Mouse (Mus musculus) monocyte, adult 5-6 weeks (primary cell): Measurements from ENCODE around the gene Mmp9. TPM values are rescaled to one million over a fixed set of nuclear protein-coding genes. Genes with fewer than 3 reads are reported as not detected.

Source experiments
- ATAC-seq: fragments of 153-309, 156-312 bp; replicated peaks from 2 replicates; pipeline ENCODE4 v1.8.0; 2017; ENCODE audit warnings: mild to moderate bottlenecking; ENCODE audit not compliant: low TSS enrichment, insufficient number of reproducible peaks, severe bottlenecking, poor library complexity, low FRiP score
- total RNA-seq: library from RNA; stranded (forward); fragments of 200-1000, 200-491, 200-594 nt; gene quantifications from 3 replicates; pipeline ENCODE4 v1.2.3, GENCODE M21; 2017

Mmp9 gene
- 1.7 to 19.4 TPM (median 15.0 TPM) in 3 replicates for total RNA-seq

GRCm38 (mm10) chr2:164940140-164940830 lies at the start of gene Mmp9:
Gene Mmp9, plus strand, starts transcription at chr2:164940780.
- no peak for ATAC-seq

- ATAC-seq: no peak
Measured at GRCm38 (mm10) chr2:164891056-164891834, 49.3 kb upstream of the Mmp9 start.

GRCm38 (mm10) chr2:164891908-164892695 lies 48.5 kb upstream of the Mmp9 start:
- no peak for ATAC-seq

GRCm38 (mm10) chr2:164892696-164893216 lies 47.8 kb upstream of the Mmp9 start:
- ATAC-seq: no peak

GRCm38 (mm10) chr2:164894048-164894447 lies 46.5 kb upstream of the Mmp9 start:
- ATAC-seq: no peak

GRCm38 (mm10) chr2:164894644-164895043 lies 45.9 kb upstream of the Mmp9 start:
- ATAC-seq: no peak

GRCm38 (mm10) chr2:164895885-164896284 lies 44.7 kb upstream of the Mmp9 start:
- no peak for ATAC-seq

GRCm38 (mm10) chr2:164898008-164898407 lies 42.6 kb upstream of the Mmp9 start:
- ATAC-seq: no peak

- no peak for ATAC-seq
Measured at GRCm38 (mm10) chr2:164899034-164899433, 41.5 kb upstream of the Mmp9 start.

- ATAC-seq: no peak
Measured at GRCm38 (mm10) chr2:164899723-164900459, 40.7 kb upstream of the Mmp9 start.

GRCm38 (mm10) chr2:164901380-164901779 lies 39.2 kb upstream of the Mmp9 start:
- no peak for ATAC-seq

GRCm38 (mm10) chr2:164903496-164903895 lies 37.1 kb upstream of the Mmp9 start:
- ATAC-seq: no peak

- no peak for ATAC-seq
Measured at GRCm38 (mm10) chr2:164906071-164906470, 34.5 kb upstream of the Mmp9 start.

GRCm38 (mm10) chr2:164907511-164907910 lies 33.1 kb upstream of the Mmp9 start:
- ATAC-seq: no peak

- ATAC-seq: no peak
Measured at GRCm38 (mm10) chr2:164908011-164908410, 32.6 kb upstream of the Mmp9 start.

- no peak for ATAC-seq
Measured at GRCm38 (mm10) chr2:164909100-164909499, 31.5 kb upstream of the Mmp9 start.

GRCm38 (mm10) chr2:164909542-164909941 lies 31.0 kb upstream of the Mmp9 start:
- ATAC-seq: no peak

GRCm38 (mm10) chr2:164910360-164911061 lies 30.1 kb upstream of the Mmp9 start:
- no peak for ATAC-seq
